Comparison of ENCODE assay signal across 26 mouse cellular contexts in genomic region chr9:95263867-95264509, GRCm38 (mm10).
DNase-seq lines count a peak whose midpoint lies in the region; ATAC-seq and TF ChIP-seq lines count a peak whose summit lies in the region.
"Had no signal": no experiment of that assay in that cellular context is flagged by ENCODE, and none has a peak within 500 bp of the region (broad histone marks: within the 10 kb centered on the region; RNA-seq: fewer than 3 reads in every experiment).

No protein-coding gene starts in this region.

- H3K4me3 ChIP-seq in heart, embryonic 11.5 days (ENCODE audit: low read depth, low read length): no peak overlapping the region
- H3K4me3 ChIP-seq in kidney, postnatal 0 days (replicated peaks; ENCODE audit: low read depth, low read length): no peak overlapping the region
- no peak overlapping the region for H3K4me3 ChIP-seq in forebrain, embryonic 16.5 days (replicated peaks; ENCODE audit: low read length)
- H3K4me3 ChIP-seq: layer of hippocampus, adult 2 months; left cerebral cortex, adult 2 months; limb, embryonic 12.5 days; liver, embryonic 15.5 days; neural tube, embryonic 15.5 days; stomach, embryonic 15.5 days had no signal

- H3K36me3 ChIP-seq in heart, embryonic 11.5 days (ENCODE audit: control insufficient read depth, insufficient read depth, low read length): no peaks in the 10 kb centered on the region
- H3K36me3 ChIP-seq in kidney, postnatal 0 days (ENCODE audit: insufficient read depth, low read length): no peaks in the 10 kb centered on the region
- H3K36me3 ChIP-seq in forebrain, embryonic 16.5 days (ENCODE audit: control insufficient read depth, insufficient read depth): no peaks in the 10 kb centered on the region
- H3K36me3 ChIP-seq: limb, embryonic 12.5 days; liver, embryonic 15.5 days; neural tube, embryonic 15.5 days; stomach, embryonic 15.5 days had no signal

- no peak for TF ChIP-seq CTCF in kidney, postnatal 0 days (IDR thresholded peaks at IDR 0.05; ENCODE audit: low read depth)

- DNase-seq in heart, adult 11 months: peak; percentile 79
- peak; percentile 21 for DNase-seq in kidney, postnatal 0 days (ENCODE audit: low spot score)
- DNase-seq in kidney, adult 11 months: no peak
- peak; percentile 37 for DNase-seq in brain, embryonic 18.5 days (ENCODE audit: low read depth, low spot score)
- no peak for DNase-seq in spleen, postnatal 4 days (ENCODE audit: low spot score in 2 of 2)
- DNase-seq: adrenal gland, postnatal 14 days; cerebellum, adult 2 months; cerebellum, postnatal 14 days; heart, postnatal 14 days; kidney, adult 9 months; kidney, postnatal 36 days; lung, embryonic 14.5 days; lung, postnatal 14 days; retina, postnatal 1 day; right cerebral cortex, postnatal 14 days had no signal

- ATAC-seq in heart, embryonic 11.5 days (replicated peaks; ENCODE audit: insufficient number of reproducible peaks, low FRiP score, low TSS enrichment): no peak
- ATAC-seq in kidney, postnatal 0 days (replicated peaks; ENCODE audit: low FRiP score, low read depth): no peak
- peak; percentile 84 for ATAC-seq in forebrain, embryonic 16.5 days
- ATAC-seq: CD4-positive, CD25-positive, alpha-beta regulatory T cell, adult 4 months; intestine, embryonic 16.5 days had no signal

- no peaks in the 10 kb centered on the region for H3K9me3 ChIP-seq in heart, embryonic 11.5 days (replicated peaks; ENCODE audit: control insufficient read depth, low read length)
- H3K9me3 ChIP-seq in kidney, postnatal 0 days (replicated peaks; ENCODE audit: low read length): no peaks in the 10 kb centered on the region
- H3K9me3 ChIP-seq in forebrain, embryonic 16.5 days (ENCODE audit: control insufficient read depth, low read length): no peaks in the 10 kb centered on the region
- H3K9me3 ChIP-seq: liver, embryonic 15.5 days; neural tube, embryonic 15.5 days; stomach, embryonic 15.5 days had no signal

- 84% methylated on average over 9 of the region's 9 CpGs for WGBS in heart, embryonic 11.5 days (ENCODE audit: insufficient replicate concordance)
- 65% methylated on average over 9 of the region's 9 CpGs for WGBS in kidney, postnatal 0 days
- 24% methylated on average over 9 of the region's 9 CpGs for WGBS in forebrain, embryonic 16.5 days

- peaks cover 7% of the 10 kb centered on the region for H3K4me1 ChIP-seq in heart, embryonic 11.5 days (ENCODE audit: control insufficient read depth, insufficient read depth, low read length)
- no peaks in the 10 kb centered on the region for H3K4me1 ChIP-seq in kidney, postnatal 0 days (replicated peaks; ENCODE audit: insufficient read depth, low read length)
- H3K4me1 ChIP-seq in forebrain, embryonic 16.5 days (replicated peaks; ENCODE audit: control insufficient read depth, insufficient read depth, low read length): peaks cover 13% of the 10 kb centered on the region
- H3K4me1 ChIP-seq: liver, embryonic 15.5 days; neural tube, embryonic 15.5 days; stomach, embryonic 15.5 days had no signal

- H3K9ac ChIP-seq in heart, embryonic 11.5 days (ENCODE audit: low read depth, low read length): no peak overlapping the region
- no peak overlapping the region for H3K9ac ChIP-seq in kidney, postnatal 0 days (ENCODE audit: low read depth, low read length)
- no peak overlapping the region for H3K9ac ChIP-seq in forebrain, embryonic 16.5 days (replicated peaks; ENCODE audit: low read depth, low read length)
- H3K9ac ChIP-seq: hindbrain, embryonic 14.5 days; limb, embryonic 12.5 days; liver, embryonic 15.5 days; lung, embryonic 14.5 days; neural tube, embryonic 15.5 days; stomach, embryonic 15.5 days had no signal

- H3K27ac ChIP-seq in heart, embryonic 11.5 days (ENCODE audit: low read depth, low read length): no peak overlapping the region
- H3K27ac ChIP-seq in kidney, postnatal 0 days: no peak overlapping the region
- peak overlapping the region; percentile 68 for H3K27ac ChIP-seq in forebrain, embryonic 16.5 days (ENCODE audit: low read length)
- H3K27ac ChIP-seq: hindbrain, embryonic 14.5 days; layer of hippocampus, adult 2 months; left cerebral cortex, adult 2 months; limb, embryonic 12.5 days; liver, embryonic 15.5 days; neural tube, embryonic 15.5 days; stomach, embryonic 15.5 days had no signal

- H3K27me3 ChIP-seq in heart, embryonic 11.5 days (ENCODE audit: control insufficient read depth, insufficient read depth, low read length): peaks cover 10% of the 10 kb centered on the region; the same call in 1 of the 2 replicates
- H3K27me3 ChIP-seq in kidney, postnatal 0 days (ENCODE audit: insufficient read depth, low read length): no peaks in the 10 kb centered on the region
- H3K27me3 ChIP-seq in forebrain, embryonic 16.5 days (replicated peaks; ENCODE audit: control insufficient read depth, insufficient read depth, low read length): no peaks in the 10 kb centered on the region
- H3K27me3 ChIP-seq: limb, embryonic 12.5 days; liver, embryonic 15.5 days; neural tube, embryonic 15.5 days; stomach, embryonic 15.5 days had no signal

- no peak overlapping the region for H3K4me2 ChIP-seq in heart, embryonic 11.5 days
- H3K4me2 ChIP-seq in kidney, postnatal 0 days (ENCODE audit: low read length): no peak overlapping the region
- H3K4me2 ChIP-seq in forebrain, embryonic 16.5 days (ENCODE audit: low read length): peak overlapping the region; percentile 42
- H3K4me2 ChIP-seq: hindbrain, embryonic 14.5 days; limb, embryonic 12.5 days; liver, embryonic 15.5 days; lung, embryonic 14.5 days; neural tube, embryonic 15.5 days; stomach, embryonic 15.5 days had no signal

Comparison
In these comparisons a context has a peak if more than half of its experiments do, and no peak if none do; other contexts are left out.
1. DNase-seq: peak in heart, adult 11 months (single experiment), kidney, postnatal 0 days (single experiment) and brain, embryonic 18.5 days (single experiment); none in kidney, adult 11 months (single experiment) and spleen, postnatal 4 days (0 of 2).